Mouse (Mus musculus): Measurements from ENCODE around the gene Adamts17. TPM values are rescaled to one million over a fixed set of nuclear protein-coding genes. Genes with fewer than 3 reads are reported as not detected.

Gene Adamts17
- polyA plus RNA-seq, 1 experiment from 2014 or later: 13.2 TPM

- H3K4me2 ChIP-seq: no peak overlapping the region
- ATAC-seq (ENCODE audit: insufficient number of reproducible peaks, insufficient read depth, low FRiP score, low TSS enrichment, low read depth): no peak
- no peak overlapping the region for H3K4me3 ChIP-seq
- WGBS: 48% methylated on average over 3 of the region's 3 CpGs
- peaks cover 26% of the 10 kb centered on the region for H3K4me1 ChIP-seq
- H3K27ac ChIP-seq: no peak overlapping the region
- H3K9ac ChIP-seq: no peak overlapping the region
- no peaks in the 10 kb centered on the region for H3K36me3 ChIP-seq
- no peaks in the 10 kb centered on the region for H3K27me3 ChIP-seq
- H3K9me3 ChIP-seq: no peaks in the 10 kb centered on the region
Observed at GRCm38 (mm10) chr7:67101418-67101973, 262.0 kb downstream of the Adamts17 start.

GRCm38 (mm10) chr7:67110551-67111159 is 271.1 kb downstream of the Adamts17 start:
- H3K4me1 ChIP-seq: peaks cover 8% of the 10 kb centered on the region
- H3K9ac ChIP-seq: no peak overlapping the region
- H3K27ac ChIP-seq: no peak overlapping the region
- no peak for ATAC-seq (ENCODE audit: insufficient number of reproducible peaks, insufficient read depth, low FRiP score, low TSS enrichment, low read depth)
- H3K36me3 ChIP-seq: no peaks in the 10 kb centered on the region; the same call in 1 of the 2 replicates
- H3K4me3 ChIP-seq: no peak overlapping the region
- H3K4me2 ChIP-seq: no peak overlapping the region
- 71% methylated on average over 12 of the region's 12 CpGs for WGBS
- H3K9me3 ChIP-seq: no peaks in the 10 kb centered on the region
- no peaks in the 10 kb centered on the region for H3K27me3 ChIP-seq

- no peak for ATAC-seq (ENCODE audit: insufficient number of reproducible peaks, insufficient read depth, low FRiP score, low TSS enrichment, low read depth)
- Histone ChIP-seq H3K27me3 (no peaks in the 10 kb centered on the region), H3K36me3 (no peaks in the 10 kb centered on the region; the same call in 1 of the 2 replicates), H3K4me1 (peaks cover 8% of the 10 kb centered on the region), H3K4me3 (no peak overlapping the region), H3K9me3 (no peaks in the 10 kb centered on the region), H3K27ac (no peak overlapping the region), H3K4me2 (no peak overlapping the region), H3K9ac (no peak overlapping the region)
- WGBS: 75% methylated on average over 14 of the region's 14 CpGs
Observed at GRCm38 (mm10) chr7:67112495-67113216, 273.1 kb downstream of the Adamts17 start.

GRCm38 (mm10) chr7:67114056-67114455 is 274.5 kb downstream of the Adamts17 start:
- H3K27me3 ChIP-seq: no peaks in the 10 kb centered on the region
- ATAC-seq (ENCODE audit: insufficient number of reproducible peaks, insufficient read depth, low FRiP score, low TSS enrichment, low read depth): no peak
- 98% methylated on average over 3 of the region's 3 CpGs for WGBS
- no peaks in the 10 kb centered on the region for H3K9me3 ChIP-seq
- H3K4me3 ChIP-seq: no peak overlapping the region
- H3K36me3 ChIP-seq: no peaks in the 10 kb centered on the region; the same call in 1 of the 2 replicates
- H3K4me2 ChIP-seq: no peak overlapping the region
- no peak overlapping the region for H3K9ac ChIP-seq
- peaks cover 8% of the 10 kb centered on the region for H3K4me1 ChIP-seq
- H3K27ac ChIP-seq: no peak overlapping the region

GRCm38 (mm10) chr7:67115056-67115455 is 275.5 kb downstream of the Adamts17 start:
- Histone ChIP-seq H3K9ac (no peak overlapping the region), H3K36me3 (no peaks in the 10 kb centered on the region; the same call in 1 of the 2 replicates), H3K4me1 (peaks cover 8% of the 10 kb centered on the region), H3K27ac (no peak overlapping the region), H3K27me3 (no peaks in the 10 kb centered on the region), H3K9me3 (no peaks in the 10 kb centered on the region), H3K4me3 (no peak overlapping the region), H3K4me2 (no peak overlapping the region)
- no peak for ATAC-seq (ENCODE audit: insufficient number of reproducible peaks, insufficient read depth, low FRiP score, low TSS enrichment, low read depth)
- 63% methylated on average over 3 of the region's 3 CpGs for WGBS

- Histone ChIP-seq H3K36me3 (no peaks in the 10 kb centered on the region), H3K4me1 (0 out of 2 replicates have a peak, but pooled peaks cover 5% of the 10 kb centered on the region), H3K4me2 (no peak overlapping the region), H3K9ac (no peak overlapping the region), H3K27me3 (no peaks in the 10 kb centered on the region), H3K9me3 (no peaks in the 10 kb centered on the region), H3K27ac (no peak overlapping the region), H3K4me3 (no peak overlapping the region)
- no peak for ATAC-seq (ENCODE audit: insufficient number of reproducible peaks, insufficient read depth, low FRiP score, low TSS enrichment, low read depth)
- 58% methylated on average over 2 of the region's 2 CpGs for WGBS
Observed at GRCm38 (mm10) chr7:67135140-67135539, 295.6 kb downstream of the Adamts17 start.

- H3K9me3 ChIP-seq: no peaks in the 10 kb centered on the region
- no peaks in the 10 kb centered on the region for H3K27me3 ChIP-seq
- H3K9ac ChIP-seq: no peak overlapping the region
- H3K4me3 ChIP-seq: no peak overlapping the region
- ATAC-seq (ENCODE audit: insufficient number of reproducible peaks, insufficient read depth, low FRiP score, low TSS enrichment, low read depth): no peak
- no peak overlapping the region for H3K4me2 ChIP-seq
- no peaks in the 10 kb centered on the region for H3K36me3 ChIP-seq
- H3K4me1 ChIP-seq: peaks cover 28% of the 10 kb centered on the region
- peak overlapping the region; percentile 49; the same call in 1 of the 2 replicates for H3K27ac ChIP-seq
- WGBS: 11% methylated on average over 11 of the region's 11 CpGs
Observed at GRCm38 (mm10) chr7:67142347-67143015, 302.9 kb downstream of the Adamts17 start.

- no peaks in the 10 kb centered on the region for H3K27me3 ChIP-seq
- no peak overlapping the region for H3K4me3 ChIP-seq
- no peak overlapping the region for H3K9ac ChIP-seq
- ATAC-seq (ENCODE audit: insufficient number of reproducible peaks, insufficient read depth, low FRiP score, low TSS enrichment, low read depth): no peak
- H3K9me3 ChIP-seq: no peaks in the 10 kb centered on the region
- peak overlapping the region; percentile 85 for H3K27ac ChIP-seq
- H3K4me1 ChIP-seq: peaks cover 33% of the 10 kb centered on the region
- H3K36me3 ChIP-seq: peaks cover 13% of the 10 kb centered on the region
- H3K4me2 ChIP-seq: no peak overlapping the region
- 44% methylated on average over 7 of the region's 7 CpGs for WGBS
Observed at GRCm38 (mm10) chr7:67145748-67146147, 306.2 kb downstream of the Adamts17 start.

- no peaks in the 10 kb centered on the region for H3K27me3 ChIP-seq
- no peak overlapping the region for H3K4me3 ChIP-seq
- H3K27ac ChIP-seq: peak overlapping the region; percentile 85
- WGBS: 42% methylated on average over 6 of the region's 6 CpGs
- no peak overlapping the region for H3K9ac ChIP-seq
- 0 out of 2 replicates have a peak, but pooled peaks have one; percentile 40 for ATAC-seq (ENCODE audit: insufficient number of reproducible peaks, insufficient read depth, low FRiP score, low TSS enrichment, low read depth)
- H3K36me3 ChIP-seq: peaks cover 18% of the 10 kb centered on the region
- H3K4me2 ChIP-seq: no peak overlapping the region
- peaks cover 33% of the 10 kb centered on the region for H3K4me1 ChIP-seq
- H3K9me3 ChIP-seq: no peaks in the 10 kb centered on the region
Observed at GRCm38 (mm10) chr7:67146151-67146550, 306.6 kb downstream of the Adamts17 start.

- Histone ChIP-seq H3K9ac (no peak overlapping the region), H3K4me2 (no peak overlapping the region), H3K4me1 (peaks cover 24% of the 10 kb centered on the region), H3K4me3 (no peak overlapping the region), H3K9me3 (0 out of 2 replicates have a peak, but pooled peaks cover 3% of the 10 kb centered on the region), H3K27ac (no peak overlapping the region), H3K27me3 (no peaks in the 10 kb centered on the region), H3K36me3 (peaks cover 20% of the 10 kb centered on the region)
- no peak for ATAC-seq (ENCODE audit: insufficient number of reproducible peaks, insufficient read depth, low FRiP score, low TSS enrichment, low read depth)
- WGBS: 94% methylated on average over 16 of the region's 16 CpGs
Observed at GRCm38 (mm10) chr7:67149707-67150106, 310.2 kb downstream of the Adamts17 start.

- ATAC-seq (ENCODE audit: insufficient number of reproducible peaks, insufficient read depth, low FRiP score, low TSS enrichment, low read depth): no peak
Observed at GRCm38 (mm10) chr7:67152626-67153025, 313.1 kb downstream of the Adamts17 start.

More at GRCm38 (mm10) chr7:67152626-67153025, 313.1 kb downstream of the Adamts17 start:
- Histone ChIP-seq H3K27me3 (no peaks in the 10 kb centered on the region), H3K4me3 (no peak overlapping the region), H3K27ac (no peak overlapping the region; the same call in 1 of the 2 replicates), H3K36me3 (peaks cover 20% of the 10 kb centered on the region), H3K9me3 (0 out of 2 replicates have a peak, but pooled peaks cover 3% of the 10 kb centered on the region), H3K4me2 (no peak overlapping the region), H3K9ac (0 out of 2 replicates have a peak overlapping the region, but pooled peaks have one; percentile 16), H3K4me1 (peaks cover 10% of the 10 kb centered on the region; the same call in 1 of the 2 replicates)
- WGBS: 12% methylated on average over 3 of the region's 3 CpGs
